Mouse (Mus musculus): ENCODE results near the gene Plppr5.

GRCm38 (mm10) chr3:117686036-117686435 lies 111.4 kb downstream of the Plppr5 start:
- TF ChIP-seq CTCF (IDR thresholded peaks at IDR 0.05; ENCODE audit: low read depth) (no peak), EP300 (IDR thresholded peaks at IDR 0.05; ENCODE audit: low read depth) (no peak)

Measured in heart, postnatal 0 days (tissue).